Comparison of ENCODE assay signal across 11 mouse cellular contexts in the genomic region with DNA sequence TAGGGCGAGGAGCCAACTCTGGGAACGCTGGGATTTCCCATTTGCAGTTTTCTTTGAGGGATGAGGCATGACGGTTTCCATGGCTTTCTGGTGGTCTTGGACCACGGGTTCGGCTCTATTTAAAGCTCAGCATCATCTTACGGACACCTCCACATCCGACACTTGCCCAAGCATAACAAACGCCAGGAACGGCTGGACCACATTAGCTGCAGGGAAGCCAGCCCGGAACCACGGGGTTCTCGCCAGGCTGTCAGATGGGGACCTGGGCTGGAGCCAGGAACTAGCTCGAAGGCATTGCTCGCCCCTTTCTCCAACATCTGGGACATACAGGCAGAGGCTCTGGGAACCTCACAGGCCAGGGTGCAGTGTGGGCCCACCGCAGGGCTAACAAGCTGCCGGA. TPM values are rescaled to one million over a fixed set of nuclear protein-coding genes. Genes with fewer than 3 reads are reported as not detected.
DNase-seq lines count a peak whose midpoint lies in the region; ATAC-seq lines count a peak whose summit lies in the region.
"Had no signal": no experiment of that assay in that cellular context is flagged by ENCODE, and none has a peak within 500 bp of the region (broad histone marks: within the 10 kb centered on the region; RNA-seq: fewer than 3 reads in every experiment).

No protein-coding gene starts in this region.

- H3K9ac ChIP-seq in forebrain, embryonic 15.5 days (replicated peaks): no peak overlapping the region
- H3K9ac ChIP-seq in forebrain, embryonic 11.5 days (ENCODE audit: low read length): no peak overlapping the region
- no peak overlapping the region for H3K9ac ChIP-seq in midbrain, embryonic 14.5 days (replicated peaks; ENCODE audit: low read length)
- no peak overlapping the region for H3K9ac ChIP-seq in midbrain, embryonic 11.5 days (ENCODE audit: low read length)
- H3K9ac ChIP-seq: hindbrain, embryonic 15.5 days had no signal

- no peaks in the 10 kb centered on the region for H3K27me3 ChIP-seq in forebrain, embryonic 15.5 days
- no peaks in the 10 kb centered on the region for H3K27me3 ChIP-seq in forebrain, embryonic 11.5 days (ENCODE audit: control insufficient read depth, insufficient read depth, low read length)
- no peaks in the 10 kb centered on the region for H3K27me3 ChIP-seq in midbrain, embryonic 14.5 days (ENCODE audit: control insufficient read depth, insufficient read depth, low read length)
- no peaks in the 10 kb centered on the region for H3K27me3 ChIP-seq in midbrain, embryonic 10.5 days (ENCODE audit: low read depth, poor library complexity, severe bottlenecking)
- H3K27me3 ChIP-seq in midbrain, embryonic 11.5 days (ENCODE audit: control insufficient read depth, insufficient read depth, low read length): no peaks in the 10 kb centered on the region
- H3K27me3 ChIP-seq: CH12.LX; hindbrain, embryonic 15.5 days had no signal

- no peak overlapping the region for H3K4me3 ChIP-seq in forebrain, embryonic 15.5 days
- H3K4me3 ChIP-seq in forebrain, embryonic 11.5 days (ENCODE audit: low read depth, low read length): no peak overlapping the region
- H3K4me3 ChIP-seq in midbrain, embryonic 14.5 days (replicated peaks; ENCODE audit: low read depth, low read length): no peak overlapping the region
- no peak overlapping the region for H3K4me3 ChIP-seq in midbrain, embryonic 10.5 days
- H3K4me3 ChIP-seq in midbrain, embryonic 11.5 days (ENCODE audit: low read depth, low read length): no peak overlapping the region
- H3K4me3 ChIP-seq: hindbrain, embryonic 15.5 days had no signal

- H3K9me3 ChIP-seq in forebrain, embryonic 15.5 days: no peaks in the 10 kb centered on the region
- no peaks in the 10 kb centered on the region for H3K9me3 ChIP-seq in forebrain, embryonic 11.5 days (ENCODE audit: control insufficient read depth, low read length)
- no peaks in the 10 kb centered on the region for H3K9me3 ChIP-seq in midbrain, embryonic 14.5 days (ENCODE audit: control insufficient read depth, low read length)
- H3K9me3 ChIP-seq in midbrain, embryonic 10.5 days (replicated peaks): no peaks in the 10 kb centered on the region
- no peaks in the 10 kb centered on the region for H3K9me3 ChIP-seq in midbrain, embryonic 11.5 days (ENCODE audit: control insufficient read depth, low read length)
- H3K9me3 ChIP-seq: hindbrain, embryonic 15.5 days had no signal

- H3K36me3 ChIP-seq in forebrain, embryonic 15.5 days: no peaks in the 10 kb centered on the region
- no peaks in the 10 kb centered on the region for H3K36me3 ChIP-seq in forebrain, embryonic 11.5 days (ENCODE audit: control insufficient read depth, insufficient read depth, low read length)
- H3K36me3 ChIP-seq in midbrain, embryonic 14.5 days (ENCODE audit: control insufficient read depth, insufficient read depth, low read length): no peaks in the 10 kb centered on the region
- no peaks in the 10 kb centered on the region for H3K36me3 ChIP-seq in midbrain, embryonic 10.5 days
- no peaks in the 10 kb centered on the region for H3K36me3 ChIP-seq in midbrain, embryonic 11.5 days (ENCODE audit: control insufficient read depth, insufficient read depth, low read length)
- H3K36me3 ChIP-seq: hindbrain, embryonic 15.5 days had no signal

- no peak overlapping the region for H3K27ac ChIP-seq in forebrain, embryonic 15.5 days (replicated peaks)
- no peak overlapping the region for H3K27ac ChIP-seq in forebrain, embryonic 11.5 days (ENCODE audit: low read depth, low read length)
- H3K27ac ChIP-seq in midbrain, embryonic 14.5 days (replicated peaks; ENCODE audit: low read depth, low read length): no peak overlapping the region
- no peak overlapping the region for H3K27ac ChIP-seq in midbrain, embryonic 10.5 days (replicated peaks)
- no peak overlapping the region for H3K27ac ChIP-seq in midbrain, embryonic 11.5 days (ENCODE audit: low read depth, low read length)
- H3K27ac ChIP-seq: hindbrain, embryonic 15.5 days; macrophage had no signal

- DNase-seq in forebrain, embryonic 11.5 days (ENCODE audit: low spot score): no peak
- DNase-seq in midbrain, embryonic 14.5 days: peak; percentile 33
- no peak for DNase-seq in midbrain, embryonic 10.5 days (ENCODE audit: low spot score)
- DNase-seq in gastrocnemius, postnatal 25 days: peak; percentile 57
- peak; percentile 70 to 76 for DNase-seq in right cerebral cortex, postnatal 10 days (ENCODE audit: low spot score in 2 of 2)
- no peak for DNase-seq in midbrain, embryonic 11.5 days (ENCODE audit: low spot score, missing footprints)

- H3K4me2 ChIP-seq in forebrain, embryonic 15.5 days (replicated peaks): 0 out of 2 replicates have a peak overlapping the region, but pooled peaks have one; percentile 9
- H3K4me2 ChIP-seq in forebrain, embryonic 11.5 days (ENCODE audit: low read depth, low read length, severe bottlenecking): no peak overlapping the region
- no peak overlapping the region for H3K4me2 ChIP-seq in midbrain, embryonic 14.5 days (ENCODE audit: low read length)
- no peak overlapping the region for H3K4me2 ChIP-seq in midbrain, embryonic 11.5 days
- H3K4me2 ChIP-seq: hindbrain, embryonic 15.5 days had no signal

- ATAC-seq in forebrain, embryonic 15.5 days (replicated peaks): no peak
- no peak for ATAC-seq in forebrain, embryonic 11.5 days (replicated peaks; ENCODE audit: low FRiP score)
- ATAC-seq in midbrain, embryonic 14.5 days (ENCODE audit: low FRiP score, low TSS enrichment): no peak
- no peak for ATAC-seq in megakaryocyte, adult 5-6 weeks (ENCODE audit: poor library complexity, severe bottlenecking)
- ATAC-seq in midbrain, embryonic 11.5 days (ENCODE audit: low FRiP score): no peak

- WGBS in forebrain, embryonic 15.5 days: 56% methylated on average over 16 of the region's 16 CpGs
- 84% methylated on average over 16 of the region's 16 CpGs for WGBS in forebrain, embryonic 11.5 days
- 74% methylated on average over 16 of the region's 16 CpGs for WGBS in midbrain, embryonic 14.5 days
- WGBS in midbrain, embryonic 10.5 days: 82% methylated on average over 16 of the region's 16 CpGs
- 82% methylated on average over 16 of the region's 16 CpGs for WGBS in midbrain, embryonic 11.5 days

- H3K4me1 ChIP-seq in forebrain, embryonic 15.5 days: 0 out of 2 replicates have a peak, but pooled peaks cover 8% of the 10 kb centered on the region
- H3K4me1 ChIP-seq in forebrain, embryonic 11.5 days (replicated peaks; ENCODE audit: control insufficient read depth, insufficient read depth, low read length): no peaks in the 10 kb centered on the region
- no peaks in the 10 kb centered on the region for H3K4me1 ChIP-seq in midbrain, embryonic 14.5 days (ENCODE audit: control insufficient read depth, insufficient read depth, low read length)
- no peaks in the 10 kb centered on the region; the same call in 1 of the 2 replicates for H3K4me1 ChIP-seq in midbrain, embryonic 10.5 days
- H3K4me1 ChIP-seq in midbrain, embryonic 11.5 days (ENCODE audit: control insufficient read depth, insufficient read depth, low read length): no peaks in the 10 kb centered on the region
- H3K4me1 ChIP-seq: hindbrain, embryonic 15.5 days had no signal

RNA-seq across cellular contexts. Expression of gene Letmd1, which starts 17.6 kb away (rescaled TPM):
- polyA plus RNA-seq in forebrain, embryonic 15.5 days (2015; fragmentation: Nextera tagmentation; extraction: Ambion mirVana): 51.5 and 52.3 TPM in 2 replicates
- polyA plus RNA-seq in forebrain, embryonic 11.5 days (2014; fragmentation: Nextera tagmentation; extraction: Ambion mirVana): 41.3 and 46.6 TPM in 2 replicates
- polyA plus RNA-seq in midbrain, embryonic 14.5 days (2014; fragmentation: Nextera tagmentation; extraction: Ambion mirVana): 44.8 and 51.9 TPM in 2 replicates
- 44.1 and 47.3 TPM in 2 replicates for polyA plus RNA-seq in midbrain, embryonic 10.5 days (2016; fragmentation: Nextera tagmentation; extraction: Ambion mirVana)
- total RNA-seq in gastrocnemius, postnatal 25 days (2021): 1 to 10 TPM; 9.1 to 9.9 TPM
- total RNA-seq in megakaryocyte, adult 5-6 weeks (2015): 15.2 and 17.2 TPM in 2 replicates
- 8.8 and 15.5 TPM in 2 replicates for total RNA-seq in megakaryocyte, adult 5-6 weeks (2017)
- polyA plus RNA-seq in midbrain, embryonic 11.5 days (2014; fragmentation: Nextera tagmentation; extraction: Ambion mirVana): 41.0 and 42.5 TPM in 2 replicates

RNA-seq across cellular contexts. Expression of gene Slc11a2, which starts 26.4 kb away (rescaled TPM):
- 22.2 and 23.5 TPM in 2 replicates for polyA plus RNA-seq in forebrain, embryonic 15.5 days (2015; fragmentation: Nextera tagmentation; extraction: Ambion mirVana)
- polyA plus RNA-seq in forebrain, embryonic 11.5 days (2014; fragmentation: Nextera tagmentation; extraction: Ambion mirVana): 18.0 and 23.2 TPM in 2 replicates
- polyA plus RNA-seq in midbrain, embryonic 14.5 days (2014; fragmentation: Nextera tagmentation; extraction: Ambion mirVana): 18.5 and 21.6 TPM in 2 replicates
- polyA plus RNA-seq in midbrain, embryonic 10.5 days (2016; fragmentation: Nextera tagmentation; extraction: Ambion mirVana): 26.3 and 26.7 TPM in 2 replicates
- total RNA-seq in gastrocnemius, postnatal 25 days (2021): 10 to 100 TPM; 36.7 to 41.9 TPM
- 5.0 and 5.3 TPM in 2 replicates for total RNA-seq in megakaryocyte, adult 5-6 weeks (2015)
- 3.1 and 6.0 TPM in 2 replicates for total RNA-seq in megakaryocyte, adult 5-6 weeks (2017)
- 18.2 and 22.2 TPM in 2 replicates for polyA plus RNA-seq in midbrain, embryonic 11.5 days (2014; fragmentation: Nextera tagmentation; extraction: Ambion mirVana)

RNA-seq across cellular contexts. Expression of gene Gm5475, which starts 29.3 kb away (rescaled TPM):
- polyA plus RNA-seq in forebrain, embryonic 15.5 days (2015; fragmentation: Nextera tagmentation; extraction: Ambion mirVana): 0.06 TPM in 1 of 2 replicates, not detected in the other
- polyA plus RNA-seq in forebrain, embryonic 11.5 days (2014; fragmentation: Nextera tagmentation; extraction: Ambion mirVana): not detected in 2 replicates
- polyA plus RNA-seq in midbrain, embryonic 14.5 days (2014; fragmentation: Nextera tagmentation; extraction: Ambion mirVana): not detected in 2 replicates
- 0.04 TPM in 1 of 2 replicates, not detected in the other for polyA plus RNA-seq in midbrain, embryonic 10.5 days (2016; fragmentation: Nextera tagmentation; extraction: Ambion mirVana)
- not detected for total RNA-seq in gastrocnemius, postnatal 25 days (2021)
- total RNA-seq in megakaryocyte, adult 5-6 weeks (2015): not detected in 2 replicates
- total RNA-seq in megakaryocyte, adult 5-6 weeks (2017): not detected in 2 replicates
- polyA plus RNA-seq in midbrain, embryonic 11.5 days (2014; fragmentation: Nextera tagmentation; extraction: Ambion mirVana): not detected in 2 replicates
- total RNA-seq: CH12.LX had no signal
- polyA plus RNA-seq: macrophage had no signal

RNA-seq across cellular contexts. Expression of gene Csrnp2, which starts 44.0 kb away (rescaled TPM):
- 54.9 and 55.6 TPM in 2 replicates for polyA plus RNA-seq in forebrain, embryonic 15.5 days (2015; fragmentation: Nextera tagmentation; extraction: Ambion mirVana)
- polyA plus RNA-seq in forebrain, embryonic 11.5 days (2014; fragmentation: Nextera tagmentation; extraction: Ambion mirVana): 26.3 and 26.4 TPM in 2 replicates
- polyA plus RNA-seq in midbrain, embryonic 14.5 days (2014; fragmentation: Nextera tagmentation; extraction: Ambion mirVana): 51.9 and 53.5 TPM in 2 replicates
- 16.7 and 22.0 TPM in 2 replicates for polyA plus RNA-seq in midbrain, embryonic 10.5 days (2016; fragmentation: Nextera tagmentation; extraction: Ambion mirVana)
- total RNA-seq in gastrocnemius, postnatal 25 days (2021): 1 to 10 TPM; 2.1 to 2.6 TPM
- total RNA-seq in megakaryocyte, adult 5-6 weeks (2015): 0.65 and 1.2 TPM in 2 replicates
- total RNA-seq in megakaryocyte, adult 5-6 weeks (2017): 0.70 and 0.81 TPM in 2 replicates
- 20.4 and 21.4 TPM in 2 replicates for polyA plus RNA-seq in midbrain, embryonic 11.5 days (2014; fragmentation: Nextera tagmentation; extraction: Ambion mirVana)

Comparison
In these comparisons a context has a peak if more than half of its experiments do, and no peak if none do; other contexts are left out.
1. DNase-seq: peak in midbrain, embryonic 14.5 days (single experiment), gastrocnemius, postnatal 25 days (single experiment) and right cerebral cortex, postnatal 10 days (2 of 2); none in forebrain, embryonic 11.5 days (single experiment), midbrain, embryonic 10.5 days (single experiment) and midbrain, embryonic 11.5 days (single experiment).